Mouse (Mus musculus) ES-E14 (cell line): ENCODE data around the gene Elmo1.

ENCODE experiments used
- CHD2 ChIP-seq: IDR thresholded peaks from 2 replicates; pipeline ENCODE4 v1.6.1; 2014; ENCODE audit warnings: mild to moderate bottlenecking, low read depth, low read length, inconsistent platforms
- MAFK ChIP-seq: IDR thresholded peaks from 2 replicates; pipeline ENCODE4 v1.6.1; 2014; ENCODE audit warnings: mild to moderate bottlenecking, low read depth, low read length, inconsistent platforms; ENCODE audit not compliant: insufficient read depth
- ZC3H11A ChIP-seq: IDR thresholded peaks from 2 replicates; pipeline ENCODE4 v1.6.1; 2012; ENCODE audit warnings: low read depth, mild to moderate bottlenecking, inconsistent platforms, low read length, borderline replicate concordance
- ZNF384 ChIP-seq: IDR thresholded peaks from 2 replicates; pipeline ENCODE4 v1.6.1; 2012; ENCODE audit warnings: low read depth, low read length, inconsistent platforms

GRCm38 (mm10) chr13:20093307-20094045, 3.1 kb downstream of the Elmo1 start:
- TF ChIP-seq ZC3H11A (no peak), ZNF384 (no peak), CHD2 (no peak), MAFK (no peak)
